Mouse (Mus musculus): Measurements from ENCODE around the gene Coro7. TPM values are rescaled to one million over a fixed set of nuclear protein-coding genes. Genes with fewer than 3 reads are reported as not detected.

Coro7 gene
- polyA plus RNA-seq (2012; ENCODE audit: insufficient read depth, insufficient read length, missing spikeins): 10.6 and 28.7 TPM in 2 replicates

DNA sequence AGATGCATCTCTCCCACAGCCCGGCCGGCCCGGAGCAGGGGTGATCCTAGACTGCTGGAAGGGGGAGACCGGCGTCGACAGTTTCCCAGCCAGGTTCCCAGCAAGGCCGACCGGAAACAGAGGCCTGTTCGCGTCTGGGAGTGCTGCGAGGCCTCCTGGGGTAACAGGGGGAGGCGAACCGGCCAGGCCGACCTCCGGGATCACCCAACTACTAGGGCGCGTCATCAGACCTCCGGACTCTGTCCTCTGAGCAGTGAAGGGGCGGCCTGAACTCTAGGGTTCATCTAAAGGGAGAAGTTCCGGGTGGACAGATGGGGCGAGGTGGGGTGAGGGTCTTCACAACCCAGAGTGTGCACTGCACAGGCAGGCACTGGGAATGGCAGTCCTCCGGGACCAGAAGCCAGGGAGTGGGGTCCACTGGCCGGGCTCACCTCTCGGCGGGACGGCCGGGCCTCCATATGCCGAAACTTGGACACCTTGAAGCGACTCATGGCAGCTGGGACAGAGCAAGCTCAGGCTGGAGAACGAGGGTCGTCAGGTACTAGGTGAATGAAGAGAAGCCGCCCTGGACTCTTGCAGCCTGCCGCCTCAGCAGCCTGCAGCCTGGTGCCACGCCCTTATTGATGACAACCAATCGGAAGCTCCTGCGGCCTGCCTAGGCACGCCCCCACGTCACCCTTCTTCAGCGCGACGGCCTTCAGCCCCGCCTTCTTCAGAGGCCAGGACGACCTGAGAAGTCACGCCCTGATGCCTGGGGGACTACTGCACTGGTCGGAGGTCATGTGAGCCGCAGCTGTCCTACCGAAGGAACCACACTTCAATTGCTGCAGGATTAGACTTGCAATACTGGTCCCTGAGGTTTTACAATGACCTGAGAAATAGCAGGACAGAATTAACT is at the start of gene Coro7:
Gene Coro7 (minus strand): TSS at position 657 of the 898 bp plus-strand sequence.
- peaks cover 3% of the 10 kb centered on the region; the same call in 1 of the 2 replicates for H3K4me1 ChIP-seq (ENCODE audit: control insufficient read depth, insufficient read depth, insufficient read length, low read length)
- H3K27ac ChIP-seq (replicated peaks; ENCODE audit: low read depth, low read length): 0 out of 2 replicates have a peak within 1 kb of the TSS, but pooled peaks have one; percentile 18
- H3K4me3 ChIP-seq (ENCODE audit: insufficient read depth, low read depth, low read length): peak within 1 kb of the TSS; percentile 71

GRCm38 (mm10) chr16:4727963-4728362 is 48.4 kb upstream of the Coro7 start:
- Histone ChIP-seq H3K4me1 (ENCODE audit: control insufficient read depth, insufficient read depth, insufficient read length, low read length) (peaks cover 14% of the 10 kb centered on the region), H3K27ac (replicated peaks; ENCODE audit: low read depth, low read length) (peak overlapping the region; percentile 42), H3K4me3 (ENCODE audit: insufficient read depth, low read depth, low read length) (peak overlapping the region; percentile 35; the same call in 1 of the 2 replicates)

- Histone ChIP-seq H3K4me3 (ENCODE audit: insufficient read depth, low read depth, low read length) (peak overlapping the region; percentile 35), H3K4me1 (ENCODE audit: control insufficient read depth, insufficient read depth, insufficient read length, low read length) (peaks cover 17% of the 10 kb centered on the region), H3K27ac (replicated peaks; ENCODE audit: low read depth, low read length) (peak overlapping the region; percentile 65)
Observed at GRCm38 (mm10) chr16:4727526-4727925, 47.9 kb upstream of the Coro7 start.

DNA sequence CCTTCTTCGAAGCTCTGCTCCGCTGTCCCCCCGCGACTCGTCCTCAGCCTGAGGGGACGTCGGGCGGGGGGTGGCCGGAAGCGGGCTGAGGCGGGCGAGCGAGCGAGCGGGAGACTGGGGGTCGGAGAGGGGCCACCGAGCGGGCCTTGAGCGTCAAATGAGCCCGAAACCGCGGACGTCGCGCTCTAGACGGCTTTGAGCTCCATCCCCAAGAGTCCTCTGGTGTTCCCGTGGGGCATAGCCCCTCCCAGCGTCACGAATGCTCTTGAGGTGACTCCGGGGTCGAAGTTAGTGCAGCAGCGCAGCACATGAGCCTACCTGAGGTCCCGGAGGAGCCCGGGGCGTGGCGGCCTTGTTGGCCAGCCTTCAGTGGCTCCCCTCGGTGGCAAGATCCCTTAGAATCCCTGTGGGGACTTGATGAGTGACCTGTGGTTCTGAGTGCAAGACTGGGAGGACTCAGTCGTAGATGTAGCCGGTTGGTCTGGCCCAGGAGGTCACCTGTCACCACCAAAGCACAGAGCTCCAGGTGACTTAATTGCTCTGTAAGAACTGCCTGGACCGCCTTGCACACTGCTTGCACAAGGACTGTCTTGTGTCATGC is 47.1 kb upstream of the Coro7 start:
- Histone ChIP-seq H3K27ac (replicated peaks; ENCODE audit: low read depth, low read length) (peak overlapping the region; percentile 84), H3K4me1 (ENCODE audit: control insufficient read depth, insufficient read depth, insufficient read length, low read length) (peaks cover 15% of the 10 kb centered on the region), H3K4me3 (ENCODE audit: insufficient read depth, low read depth, low read length) (peak overlapping the region; percentile 88)

- H3K4me1 ChIP-seq (ENCODE audit: control insufficient read depth, insufficient read depth, insufficient read length, low read length): peaks cover 11% of the 10 kb centered on the region
Observed at GRCm38 (mm10) chr16:4725780-4726527, 46.4 kb upstream of the Coro7 start, which contains the start of gene Hmox2. Gene Hmox2, plus strand, starts transcription at chr16:4726361.

GRCm38 (mm10) chr16:4725266-4725665 is 45.7 kb upstream of the Coro7 start:
- peaks cover 11% of the 10 kb centered on the region for H3K4me1 ChIP-seq (ENCODE audit: control insufficient read depth, insufficient read depth, insufficient read length, low read length)
- no peak overlapping the region for H3K27ac ChIP-seq (replicated peaks; ENCODE audit: low read depth, low read length)
- H3K4me3 ChIP-seq (ENCODE audit: insufficient read depth, low read depth, low read length): no peak overlapping the region

More at GRCm38 (mm10) chr16:4725780-4726527, 46.4 kb upstream of the Coro7 start, which contains the start of gene Hmox2:
- Histone ChIP-seq H3K4me3 (ENCODE audit: insufficient read depth, low read depth, low read length) (peak within 1 kb of the TSS; percentile 88), H3K27ac (replicated peaks; ENCODE audit: low read depth, low read length) (peak within 1 kb of the TSS; percentile 84)

DNA sequence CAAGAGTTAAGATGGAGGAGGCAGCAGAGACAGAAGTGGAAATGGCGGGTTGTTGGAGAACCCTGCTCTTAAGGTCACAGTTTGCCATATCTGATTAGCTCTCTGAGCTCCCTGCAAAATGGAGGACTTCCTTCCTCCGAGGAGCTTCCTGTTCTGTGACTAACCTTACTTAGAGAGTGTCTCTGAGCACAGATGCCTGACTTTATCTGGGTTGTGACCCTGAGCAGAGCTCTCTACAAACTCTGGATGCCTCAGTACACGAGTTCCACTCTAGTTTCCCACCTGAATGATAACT is 43.3 kb upstream of the Coro7 start:
- Histone ChIP-seq H3K27ac (replicated peaks; ENCODE audit: low read depth, low read length) (peak overlapping the region; percentile 67), H3K4me3 (ENCODE audit: insufficient read depth, low read depth, low read length) (no peak overlapping the region), H3K4me1 (ENCODE audit: control insufficient read depth, insufficient read depth, insufficient read length, low read length) (peaks cover 8% of the 10 kb centered on the region)

DNA sequence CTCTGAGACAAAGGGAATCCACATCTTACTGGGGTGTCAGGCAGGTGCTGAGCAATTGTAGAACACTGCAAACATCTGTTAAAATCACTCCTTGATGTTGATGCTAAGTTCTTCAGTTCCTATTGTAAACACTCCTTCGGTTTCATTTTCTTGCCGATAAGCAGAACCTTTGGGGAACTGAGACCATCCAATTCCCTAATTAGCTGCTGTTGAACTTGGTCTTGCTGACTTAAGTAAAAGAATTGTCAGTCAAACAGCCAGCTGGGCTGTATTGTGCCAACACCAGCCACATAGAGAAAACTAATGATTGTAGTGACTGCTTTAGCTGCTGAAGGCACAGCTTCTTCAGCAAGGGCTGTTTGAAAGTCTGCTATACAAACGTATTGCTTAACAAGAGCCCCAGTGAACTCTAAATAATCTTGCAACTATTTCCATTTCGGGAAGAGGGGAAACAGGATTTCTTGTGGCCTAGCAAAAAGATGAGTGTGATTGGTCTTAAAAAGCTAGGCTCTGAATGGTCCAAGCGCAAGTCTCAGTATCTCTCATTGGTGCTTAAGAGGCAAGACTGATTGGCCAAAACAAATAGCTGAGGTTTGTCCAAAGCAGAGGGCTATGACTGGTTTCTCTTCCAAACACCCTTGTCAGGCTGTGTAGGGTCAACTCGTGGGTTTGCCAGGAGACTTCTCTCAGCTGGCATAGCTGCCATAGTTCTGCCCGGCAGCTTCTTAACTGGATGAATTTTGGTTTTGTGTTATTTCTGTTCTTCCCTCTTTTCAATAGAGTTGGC is 42.7 kb upstream of the Coro7 start:
- Histone ChIP-seq H3K4me1 (ENCODE audit: control insufficient read depth, insufficient read depth, insufficient read length, low read length) (peaks cover 6% of the 10 kb centered on the region), H3K27ac (replicated peaks; ENCODE audit: low read depth, low read length) (peak overlapping the region; percentile 67), H3K4me3 (ENCODE audit: insufficient read depth, low read depth, low read length) (no peak overlapping the region; the same call in 1 of the 2 replicates)

DNA sequence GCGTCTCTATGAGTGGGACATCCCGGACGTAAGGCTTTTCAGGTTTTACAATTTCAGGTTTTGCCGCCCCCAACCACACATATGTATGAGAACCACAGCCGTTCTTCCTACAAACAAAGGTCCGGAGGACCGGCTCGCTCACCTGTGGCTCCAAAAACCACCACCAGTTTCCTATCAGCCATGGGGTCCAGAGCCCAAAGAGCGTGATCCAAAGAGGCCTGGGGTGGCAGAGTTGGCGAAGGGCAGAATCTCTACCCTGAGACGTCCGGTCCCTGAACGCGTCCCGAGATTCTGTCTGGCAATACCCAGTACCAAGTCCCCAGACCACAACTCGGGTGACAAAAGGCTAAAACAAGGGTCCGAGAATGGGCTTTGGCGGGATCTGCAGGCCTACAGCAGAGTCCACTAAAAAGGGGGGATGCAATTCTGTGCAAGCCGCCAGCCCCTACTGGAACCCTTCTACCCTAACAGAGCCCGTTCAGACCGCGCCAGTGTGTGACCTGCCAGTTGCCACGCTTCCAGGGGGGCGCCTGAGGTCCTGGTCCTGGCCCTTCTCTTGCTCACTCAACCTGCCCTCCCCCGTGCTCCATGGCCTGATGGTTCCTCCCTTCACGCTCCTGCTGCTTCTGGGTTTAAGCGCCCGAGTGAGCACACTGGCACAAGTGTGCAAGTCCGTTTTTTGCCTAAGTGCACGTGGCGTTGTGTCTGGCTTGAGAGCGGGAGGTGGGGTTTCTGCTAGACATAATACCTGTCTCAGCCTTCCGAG is 39.4 kb upstream of the Coro7 start, which contains the start of gene Nmral1:
Gene Nmral1 (minus strand): TSS at position 604 of the 766 bp plus-strand sequence.
- no peak within 1 kb of the TSS for H3K27ac ChIP-seq (replicated peaks; ENCODE audit: low read depth, low read length)
- peak within 1 kb of the TSS; percentile 84 for H3K4me3 ChIP-seq (ENCODE audit: insufficient read depth, low read depth, low read length)
- H3K4me1 ChIP-seq (ENCODE audit: control insufficient read depth, insufficient read depth, insufficient read length, low read length): peaks cover 11% of the 10 kb centered on the region

DNA sequence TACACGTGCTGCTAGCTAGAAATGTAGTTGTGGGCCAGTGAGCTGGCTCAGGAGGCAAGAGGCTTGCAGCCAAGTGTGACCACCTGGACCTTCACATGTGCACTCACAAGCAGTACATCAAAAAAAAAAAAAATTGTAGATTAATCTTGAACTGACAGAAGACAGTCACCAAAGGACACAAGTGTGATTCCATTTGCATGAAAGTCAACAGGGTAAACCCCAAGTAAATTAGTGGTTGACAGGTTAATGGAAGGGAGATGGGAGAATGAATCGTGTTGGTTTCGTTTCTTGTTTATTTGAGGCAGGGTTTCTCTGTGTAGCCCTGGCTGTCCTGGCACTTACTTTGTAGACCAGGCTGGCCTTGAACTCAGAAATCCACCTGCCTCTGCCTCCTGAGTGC is 38.3 kb upstream of the Coro7 start:
- peaks cover 10% of the 10 kb centered on the region for H3K4me1 ChIP-seq (ENCODE audit: control insufficient read depth, insufficient read depth, insufficient read length, low read length)
- no peak overlapping the region for H3K27ac ChIP-seq (replicated peaks; ENCODE audit: low read depth, low read length)
- H3K4me3 ChIP-seq (ENCODE audit: insufficient read depth, low read depth, low read length): no peak overlapping the region; the same call in 1 of the 2 replicates

DNA sequence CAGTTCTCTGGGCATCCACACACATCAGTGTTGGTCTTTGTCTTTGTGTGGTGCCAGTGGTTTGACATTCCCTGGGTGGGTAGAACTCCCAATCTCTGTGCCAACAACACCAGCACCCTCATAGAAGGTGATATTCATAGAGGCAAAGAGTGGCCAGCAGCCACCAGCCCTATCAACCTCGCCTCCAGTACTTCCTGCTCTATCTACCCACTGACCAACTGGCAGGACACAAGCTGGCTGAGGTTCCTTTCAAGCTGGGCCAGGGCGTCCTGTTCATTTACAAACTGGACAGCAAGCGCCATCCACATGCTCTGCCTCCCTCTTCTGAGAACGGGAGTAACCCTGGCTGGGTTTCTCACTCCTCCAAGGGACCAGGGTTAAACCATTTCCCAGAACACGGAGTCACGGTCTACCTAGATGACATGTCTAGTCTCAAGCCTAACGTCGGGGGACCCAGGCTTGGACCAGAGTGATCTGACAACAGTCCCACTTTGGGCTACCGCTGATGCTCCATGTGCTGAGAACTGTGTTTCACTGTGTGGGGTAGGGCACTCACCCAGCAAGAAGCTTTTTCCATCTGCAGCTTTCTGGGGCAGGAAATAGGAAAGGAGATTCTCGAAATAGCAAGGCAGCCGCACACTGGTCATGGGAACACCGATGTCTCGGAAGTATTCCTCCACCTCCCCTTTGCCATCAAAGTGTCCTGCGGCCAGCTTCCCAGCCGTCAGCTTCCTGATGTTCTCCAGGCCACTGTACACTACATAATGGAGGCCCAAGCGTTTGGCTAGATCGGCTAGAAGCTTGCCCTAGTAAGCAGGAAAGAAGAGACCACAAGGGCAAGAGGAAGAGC is 34.5 kb upstream of the Coro7 start:
- Histone ChIP-seq H3K4me3 (ENCODE audit: insufficient read depth, low read depth, low read length) (no peak overlapping the region), H3K4me1 (ENCODE audit: control insufficient read depth, insufficient read depth, insufficient read length, low read length) (peaks cover 5% of the 10 kb centered on the region; the same call in 1 of the 2 replicates), H3K27ac (replicated peaks; ENCODE audit: low read depth, low read length) (peak overlapping the region; percentile 36)

- H3K27ac ChIP-seq (replicated peaks; ENCODE audit: low read depth, low read length): no peak overlapping the region
- H3K4me1 ChIP-seq (ENCODE audit: control insufficient read depth, insufficient read depth, insufficient read length, low read length): peaks cover 11% of the 10 kb centered on the region; the same call in 1 of the 2 replicates
- H3K4me3 ChIP-seq (ENCODE audit: insufficient read depth, low read depth, low read length): no peak overlapping the region
Observed at GRCm38 (mm10) chr16:4711173-4711572, 31.6 kb upstream of the Coro7 start.

GRCm38 (mm10) chr16:4705541-4705940 is 26.0 kb upstream of the Coro7 start:
- Histone ChIP-seq H3K27ac (replicated peaks; ENCODE audit: low read depth, low read length) (no peak overlapping the region), H3K4me3 (ENCODE audit: insufficient read depth, low read depth, low read length) (no peak overlapping the region), H3K4me1 (ENCODE audit: control insufficient read depth, insufficient read depth, insufficient read length, low read length) (peaks cover 6% of the 10 kb centered on the region; the same call in 1 of the 2 replicates)
